Mouse (Mus musculus) C2C12 (cell line): ENCODE data around the gene Hoxd11.

Experiments used
- CEBPB ChIP-seq: IDR thresholded peaks from one replicate; pipeline ENCODE4 v1.6.1; 2011; ENCODE audit warnings: low read depth, mild to moderate bottlenecking, control low read depth, moderate library complexity
- CTCF ChIP-seq: IDR thresholded peaks from one replicate; pipeline ENCODE4 v1.5.1; 2011; ENCODE audit not compliant: control insufficient read depth, insufficient read depth, insufficient read length
- FOSL1 ChIP-seq: IDR thresholded peaks from one replicate; pipeline ENCODE4 v1.8.0; 2011; ENCODE audit warnings: mild to moderate bottlenecking, low read length; ENCODE audit not compliant: poor library complexity, insufficient read depth, severe bottlenecking
- MAX ChIP-seq: IDR thresholded peaks from one replicate; pipeline ENCODE4 v1.6.1; 2011; ENCODE audit warnings: mild to moderate bottlenecking, control low read depth
- MYOD1 ChIP-seq: IDR thresholded peaks from one replicate; pipeline ENCODE4 v1.6.1; 2011; ENCODE audit warnings: low read depth; ENCODE audit not compliant: control insufficient read depth, insufficient read length
- MYOG ChIP-seq: IDR thresholded peaks from one replicate; pipeline ENCODE4 v1.6.1; 2011; ENCODE audit not compliant: control insufficient read depth, insufficient read length; ENCODE audit errors: extremely low read depth
- USF1 ChIP-seq: IDR thresholded peaks from one replicate; pipeline ENCODE4 v1.6.1; 2011; ENCODE audit warnings: low read depth, mild to moderate bottlenecking, control low read depth, moderate library complexity

DNA sequence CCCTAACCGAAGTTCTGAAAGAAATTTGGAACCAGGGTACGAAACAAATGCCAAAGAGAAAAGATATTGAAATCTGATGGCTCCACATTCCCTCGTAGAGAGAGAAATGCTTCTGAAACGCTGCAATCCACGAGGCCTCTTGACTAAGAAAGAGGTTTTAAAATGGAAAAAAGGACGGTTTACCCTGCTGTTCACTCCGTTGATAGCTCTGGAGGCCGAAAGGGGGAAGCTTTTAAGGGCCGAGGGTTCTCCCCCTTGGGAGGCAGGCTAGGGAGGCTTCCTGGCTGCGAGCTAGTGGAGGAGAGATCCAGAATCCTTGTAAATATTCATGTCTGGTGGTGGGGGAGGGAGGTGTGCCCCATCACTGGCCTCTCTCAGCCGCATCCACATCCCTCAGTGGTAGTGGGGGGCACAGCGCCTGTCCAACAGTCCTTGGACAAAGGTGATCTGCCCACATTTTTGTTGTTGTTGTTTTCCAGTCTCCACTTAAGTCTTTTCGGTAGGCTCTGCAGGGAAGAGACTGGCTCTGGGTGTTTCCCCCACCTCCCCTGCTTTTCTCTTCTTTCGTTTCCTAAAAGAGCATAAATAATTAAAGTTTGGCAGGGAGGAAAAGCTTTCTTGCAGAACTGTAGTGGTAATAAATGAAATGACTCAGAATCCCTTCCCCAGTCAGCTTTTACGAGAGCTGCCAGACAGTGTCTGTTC lies at the start of gene Hoxd11:
- TF ChIP-seq CTCF (no peak), USF1 (no peak), MYOD1 (no peak), MAX (no peak), MYOG (no peak), CEBPB (no peak), FOSL1 (no peak)
